Mouse (Mus musculus) activated CD4-positive, CD25-positive, alpha-beta regulatory T cell, adult 4 months (primary cell): Measurements from ENCODE around the gene Il12rb2. TPM values are rescaled to one million over a fixed set of nuclear protein-coding genes. Genes with fewer than 3 reads are reported as not detected.

Experiments used
- ATAC-seq: one replicate; pipeline ENCODE4 v1.8.0; 2017
- polyA plus RNA-seq, 2 experiments: library from polyadenylated mRNA; unstranded; fragments of 100-300 nt; shearing (Covaris generic); gene quantifications; one replicate each; pipeline ENCODE4 v1.2.1; 2017

The Il12rb2 gene
- polyA plus RNA-seq, 2 experiments from 2014 or later: 1.3 to 2.1 TPM

DNA sequence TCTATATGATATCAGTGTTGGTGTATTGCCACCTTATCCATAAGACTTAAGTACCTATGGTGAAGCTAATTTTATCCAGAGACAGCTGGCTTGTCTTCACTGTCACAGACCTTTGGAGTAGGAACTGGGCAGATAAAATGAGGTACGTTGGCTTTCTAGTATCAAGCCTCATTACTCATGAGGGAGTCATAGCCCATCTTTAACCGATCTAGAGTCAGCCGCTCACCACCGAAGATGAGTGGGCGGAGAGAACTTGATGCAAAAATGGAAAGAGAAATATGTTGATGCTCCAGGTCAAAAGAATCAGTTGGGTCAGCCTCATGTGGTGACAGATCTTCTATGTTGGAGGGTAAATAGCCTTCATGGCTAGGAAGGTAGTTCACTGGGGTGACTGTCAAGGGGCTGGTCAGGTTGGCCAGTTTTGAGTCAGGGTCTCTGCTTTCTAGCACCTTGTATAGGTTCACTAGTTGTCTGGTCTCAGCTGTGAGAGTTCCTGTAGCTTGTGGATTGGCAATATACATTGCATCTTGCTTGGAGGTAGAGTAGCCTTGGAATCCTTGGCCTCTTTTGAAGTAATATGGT lies 83.9 kb downstream of the Il12rb2 start:
- no peak for ATAC-seq

DNA sequence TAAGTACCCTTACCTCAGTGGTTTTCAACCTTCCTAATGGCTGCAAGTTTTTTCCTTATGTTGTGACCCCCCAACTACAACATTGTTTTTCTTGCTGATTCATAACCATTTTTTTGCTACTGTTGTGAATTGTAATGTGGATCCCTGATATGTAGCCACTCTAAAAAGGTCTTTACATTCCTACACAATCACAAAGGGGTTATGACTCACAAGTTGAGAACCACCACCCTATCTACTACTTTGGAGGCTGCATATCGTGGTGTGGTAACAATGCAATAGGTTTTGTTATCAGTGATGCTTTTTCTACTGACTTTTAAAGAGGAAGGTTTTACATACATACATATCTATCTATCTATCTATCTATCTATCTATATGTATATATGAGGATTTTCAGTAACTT lies 93.1 kb downstream of the Il12rb2 start:
- no peak for ATAC-seq

DNA sequence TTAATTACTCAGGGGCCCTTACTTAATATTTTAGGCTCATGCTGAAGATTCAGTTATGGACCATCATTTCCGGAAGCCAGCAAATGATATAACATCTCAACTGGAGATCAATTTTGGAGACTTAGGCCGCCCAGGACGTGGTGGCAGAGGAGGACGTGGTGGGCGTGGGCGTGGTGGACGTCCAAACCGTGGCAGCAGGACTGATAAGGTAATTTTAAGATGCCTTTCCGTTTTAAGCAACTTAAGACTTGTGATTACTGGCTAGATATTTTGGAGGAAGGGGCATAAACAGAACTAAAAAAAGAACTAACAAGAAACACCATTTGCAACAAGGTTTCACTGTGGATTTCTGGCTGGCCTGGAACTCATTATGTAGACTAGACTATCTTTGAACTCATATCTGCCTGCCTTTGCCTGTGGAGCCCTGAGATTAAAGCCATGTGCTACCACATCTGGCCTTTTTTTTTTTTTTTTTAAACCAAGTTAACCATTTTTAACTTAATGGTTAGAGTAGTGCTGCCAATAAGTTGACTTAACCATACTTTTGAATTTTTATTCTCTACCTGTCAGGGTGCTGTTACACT lies 94.3 kb downstream of the Il12rb2 start:
- ATAC-seq: no peak

DNA sequence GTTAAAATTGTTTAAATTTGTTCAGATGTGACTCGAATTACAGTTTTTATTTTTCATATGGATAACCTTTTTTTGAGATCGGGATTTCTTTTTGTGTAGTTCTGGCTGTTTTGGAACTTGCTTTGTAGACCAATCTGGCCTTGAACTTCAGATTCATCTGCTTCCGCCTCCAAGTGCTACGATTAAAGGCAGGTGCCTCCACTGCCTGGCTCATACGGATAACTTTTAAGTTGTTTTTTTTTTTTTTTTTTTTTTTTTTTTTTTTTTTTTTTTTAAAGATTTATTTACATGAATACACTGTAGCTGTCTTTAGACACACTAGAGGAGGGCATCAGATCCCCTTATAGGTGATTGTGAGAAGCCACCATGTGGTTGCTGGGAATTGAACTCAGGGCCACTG lies 98.0 kb downstream of the Il12rb2 start:
- ATAC-seq: no peak

DNA sequence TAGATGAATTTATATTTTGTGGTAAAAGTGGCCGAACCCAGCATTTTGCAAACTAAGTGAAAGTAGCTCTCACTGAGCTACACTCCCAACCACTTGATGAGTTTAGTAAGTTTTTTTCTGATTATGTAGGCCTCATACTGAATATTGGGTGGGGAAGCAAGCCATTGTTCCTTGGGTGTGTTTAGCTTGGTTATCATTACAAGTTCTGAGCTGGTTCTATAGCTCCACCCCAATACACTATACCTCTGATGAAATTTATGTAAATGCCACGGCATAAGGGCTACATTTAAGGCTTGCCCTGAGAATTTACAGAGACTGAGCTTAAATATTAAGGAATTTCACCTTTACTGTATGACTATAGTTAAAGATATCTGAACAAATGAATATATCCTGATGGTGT lies 106.5 kb downstream of the Il12rb2 start:
- ATAC-seq: no peak

DNA sequence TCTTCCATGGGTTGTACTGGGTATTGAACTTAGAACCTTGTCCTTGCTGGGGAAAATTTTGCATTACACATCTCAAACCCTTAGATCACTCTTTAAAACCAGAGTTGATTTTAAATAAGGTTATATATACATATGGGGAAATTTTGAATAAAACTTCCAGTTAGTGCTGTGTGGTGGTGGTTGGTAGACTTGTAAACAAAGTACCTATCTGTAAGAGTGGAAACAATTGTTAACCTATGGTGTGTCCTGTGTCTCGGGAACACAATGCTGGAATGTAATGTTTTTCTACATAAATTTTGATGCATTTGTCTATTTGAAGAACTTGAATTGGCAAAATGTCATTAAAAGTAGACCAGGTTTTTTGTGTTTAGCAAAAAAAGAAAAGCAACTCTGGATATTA lies 107.0 kb downstream of the Il12rb2 start:
- no peak for ATAC-seq

DNA sequence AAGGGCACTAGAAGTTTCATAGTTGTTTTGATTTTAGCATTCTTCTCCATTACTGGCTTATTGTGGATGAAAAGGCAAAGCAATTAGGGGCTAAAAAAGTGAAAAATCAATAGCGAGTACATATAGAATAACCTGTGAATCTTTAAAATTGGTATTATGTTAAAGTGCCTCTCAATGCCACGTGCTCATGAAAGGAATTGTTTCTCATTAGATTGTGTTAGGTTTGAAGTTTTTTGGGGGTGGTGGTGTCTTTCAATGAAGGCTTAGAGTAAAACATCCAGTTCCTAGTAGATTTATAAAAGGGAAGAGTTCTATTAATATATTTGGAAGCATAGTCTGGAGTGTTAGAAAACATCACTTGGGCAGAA lies 107.8 kb downstream of the Il12rb2 start:
- ATAC-seq: no peak

DNA sequence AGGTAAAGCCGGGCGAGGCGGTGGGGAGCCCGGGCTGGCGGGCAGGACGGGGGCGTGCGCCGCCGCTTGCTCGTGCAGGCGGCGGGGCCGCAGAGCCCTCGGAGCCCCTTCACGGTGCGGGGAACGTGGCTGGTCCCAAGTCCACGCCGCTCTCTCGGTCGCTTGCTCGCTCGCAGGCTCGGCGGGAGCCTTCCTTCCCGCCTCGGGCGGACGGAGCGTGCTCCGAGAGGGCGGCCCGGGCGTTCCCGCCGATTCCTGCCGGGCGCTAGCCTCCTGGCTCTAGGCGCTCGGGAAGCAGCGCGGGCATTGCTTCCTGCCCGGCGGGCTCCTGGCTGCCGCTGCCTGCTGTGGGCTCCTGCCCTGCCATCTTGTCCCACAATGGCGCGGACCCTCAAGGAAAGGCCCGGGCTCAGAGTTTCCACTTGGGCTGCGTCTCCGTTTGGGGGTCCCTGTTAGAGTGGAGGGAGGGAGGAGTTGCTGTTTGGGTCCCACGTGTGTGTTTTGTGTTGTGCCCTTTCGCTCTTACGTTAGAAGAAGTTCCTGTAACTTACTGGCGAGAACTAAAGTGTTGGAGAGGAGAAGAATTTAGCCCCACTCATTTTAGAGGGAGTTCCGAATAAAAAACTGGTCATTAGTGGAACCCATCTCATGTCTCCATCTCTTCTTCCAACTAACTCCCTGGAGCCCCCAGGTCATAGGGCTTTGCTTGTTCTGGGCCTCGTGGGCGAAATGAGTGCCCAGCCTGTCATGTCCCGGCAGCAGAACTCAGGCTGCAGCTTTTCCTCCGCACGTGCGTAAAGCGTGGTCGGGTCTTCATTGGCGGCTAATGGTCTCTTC lies 108.4 kb downstream of the Il12rb2 start:
- ATAC-seq: peak; percentile 6

DNA sequence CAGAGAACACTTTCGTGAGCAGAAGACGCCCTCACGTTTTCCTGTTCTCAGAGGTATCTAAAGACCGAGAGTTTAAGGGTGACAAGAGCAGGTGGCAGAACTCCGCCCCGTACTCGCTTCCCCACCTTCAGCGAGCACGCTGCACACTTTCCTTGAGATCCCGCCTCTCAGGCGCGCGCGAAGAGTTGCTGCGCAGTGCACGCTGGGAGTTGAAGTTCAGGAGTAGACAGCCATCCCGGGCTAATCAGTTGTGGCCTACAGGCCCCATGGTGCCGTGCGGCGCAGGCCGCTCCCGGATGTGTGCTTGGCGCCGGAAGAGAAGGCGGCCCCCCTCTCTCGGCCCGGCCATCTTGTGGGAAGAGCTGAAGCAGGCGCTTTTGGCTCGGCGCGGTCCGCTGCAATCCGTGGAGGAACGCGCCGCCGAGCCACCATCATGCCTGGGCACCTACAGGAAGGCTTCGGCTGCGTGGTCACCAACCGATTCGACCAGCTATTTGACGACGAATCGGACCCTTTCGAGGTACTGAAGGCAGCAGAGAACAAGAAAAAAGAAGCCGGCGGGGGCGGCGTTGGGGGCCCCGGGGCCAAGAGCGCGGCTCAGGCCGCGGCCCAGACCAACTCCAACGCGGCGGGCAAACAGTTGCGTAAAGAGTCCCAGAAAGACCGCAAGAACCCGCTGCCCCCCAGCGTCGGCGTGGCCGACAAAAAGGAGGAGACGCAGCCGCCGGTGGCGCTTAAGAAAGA lies 109.2 kb downstream of the Il12rb2 start:
- ATAC-seq: peak; percentile 95

DNA sequence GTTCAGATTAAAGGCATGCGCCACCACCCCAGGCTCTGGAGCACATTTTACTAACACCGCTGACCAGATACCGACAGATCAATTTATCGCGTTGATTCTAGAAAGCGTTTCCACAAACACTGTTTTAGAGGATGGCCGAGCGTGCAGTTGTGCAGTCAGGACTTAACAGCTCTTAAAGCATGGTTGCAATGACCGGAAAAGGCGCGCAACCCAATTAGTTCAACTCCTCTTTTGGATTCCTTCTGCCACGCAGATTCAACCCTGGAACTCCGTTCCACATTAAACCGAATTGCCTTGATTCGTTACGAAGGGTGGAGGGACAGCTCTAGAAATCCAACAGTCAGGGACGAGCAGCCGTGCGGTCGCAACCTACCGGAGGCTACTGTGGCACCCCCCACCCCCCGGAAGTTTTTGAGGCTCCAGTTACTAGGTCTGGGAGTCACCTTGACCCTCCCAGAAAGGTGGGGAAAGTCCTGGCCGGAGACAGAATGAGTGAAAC lies 109.8 kb downstream of the Il12rb2 start:
- ATAC-seq: peak; percentile 26

DNA sequence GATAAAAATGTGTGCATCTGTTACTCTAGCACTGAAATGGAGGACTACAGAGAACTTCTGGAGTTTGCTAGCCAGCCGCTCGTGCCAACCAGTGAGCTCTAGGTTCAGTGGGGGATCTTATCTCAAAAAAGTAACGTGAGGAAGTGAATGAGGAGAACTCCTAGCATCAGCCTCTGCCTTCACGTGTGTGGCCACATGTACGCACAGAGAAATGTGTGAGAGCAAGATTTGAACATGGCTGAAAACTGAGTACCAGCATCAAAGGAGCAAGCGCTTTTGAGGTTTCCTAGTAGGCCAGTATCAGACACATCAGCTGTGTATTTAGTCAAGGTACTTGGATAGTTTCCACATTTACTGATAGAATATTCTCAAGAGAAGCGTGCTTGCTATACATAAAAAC lies 111.1 kb downstream of the Il12rb2 start:
- no peak for ATAC-seq

DNA sequence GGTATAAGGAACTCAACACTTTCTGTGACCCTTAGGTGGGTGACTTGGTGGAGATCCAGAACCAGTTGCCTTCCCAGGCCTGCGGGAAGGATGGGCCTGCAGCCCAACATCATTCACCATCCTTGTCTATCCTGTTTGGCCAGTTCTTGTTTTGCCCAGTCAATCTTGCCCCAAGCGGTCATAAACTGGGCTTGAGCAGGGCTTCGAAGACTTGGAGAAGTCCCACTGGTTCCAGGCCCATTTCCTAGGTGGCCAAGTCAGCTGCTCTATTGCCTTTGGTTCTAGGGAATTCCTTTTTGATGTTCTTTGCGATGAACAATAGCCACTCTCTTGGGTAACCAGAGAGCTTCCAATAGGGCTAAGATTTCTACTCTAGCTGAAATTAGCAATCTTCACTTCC lies 124.9 kb downstream of the Il12rb2 start:
- ATAC-seq: no peak

DNA sequence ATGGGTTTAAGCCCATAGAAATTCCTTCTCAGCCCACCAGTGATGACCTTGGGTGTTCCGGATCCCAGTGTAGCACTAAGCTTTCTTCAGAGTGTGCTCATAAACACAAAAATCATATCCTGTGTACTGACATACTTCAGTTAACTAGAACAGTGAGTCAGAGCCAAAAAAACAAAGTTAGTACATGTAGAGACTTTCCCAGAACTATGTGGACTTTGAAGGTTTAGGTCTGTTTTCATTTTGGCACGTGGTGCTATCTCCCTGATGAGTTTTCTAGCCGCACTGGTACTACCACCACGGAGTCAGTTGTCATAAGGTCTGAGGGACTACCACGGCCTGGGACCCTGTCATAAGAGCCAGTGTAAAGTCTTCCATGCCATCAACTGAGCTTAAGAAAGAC lies 131.5 kb downstream of the Il12rb2 start:
- ATAC-seq: no peak

DNA sequence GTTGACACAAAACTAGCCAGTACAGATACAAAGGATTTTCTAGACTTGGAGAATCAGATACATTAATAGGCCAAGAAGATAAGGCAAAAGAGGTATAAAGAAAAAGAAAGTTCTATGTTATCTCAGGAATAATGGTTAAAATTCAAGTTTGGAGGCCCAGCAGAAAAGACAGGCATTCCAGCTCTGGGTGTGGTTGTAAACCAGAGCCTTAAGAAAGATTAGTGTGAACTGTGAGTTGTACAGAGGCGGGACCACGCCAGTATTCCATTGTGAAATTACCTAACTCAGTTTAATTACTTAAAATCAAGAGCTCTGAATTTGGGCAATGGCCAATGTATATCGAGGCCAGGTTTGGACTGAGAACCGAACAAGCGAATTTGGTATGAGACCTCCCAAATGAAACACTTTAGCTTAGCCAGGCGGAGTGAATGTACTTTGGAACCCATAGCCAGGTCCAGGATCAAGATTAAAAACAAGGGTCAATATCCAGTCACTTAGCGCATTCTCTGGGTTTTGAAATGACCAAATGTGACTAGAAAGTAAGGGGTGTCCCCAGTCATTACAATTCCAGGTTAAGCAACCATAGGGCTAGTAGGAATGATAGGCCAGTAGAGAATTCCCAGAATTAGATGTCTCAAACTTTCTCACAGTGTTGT lies 132.1 kb downstream of the Il12rb2 start:
- ATAC-seq: no peak

Other genes with a start within 250 kb of the Il12rb2 start
- gene Serbp1, start 138.0 kb downstream of the Il12rb2 start, polyA plus RNA-seq: 100 to 1,000 TPM; 285 to 307 TPM
- gene Il23r, start 115.7 kb upstream of the Il12rb2 start, polyA plus RNA-seq: under 1 TPM in 1 of 2 experiments, not detected in 1; 0.26 TPM
- gene Tacstd2, start 159.6 kb upstream of the Il12rb2 start, polyA plus RNA-seq: not detected